Mouse (Mus musculus) midbrain, embryonic 14.5 days (tissue): Measurements from ENCODE around the gene Mex3b. TPM values are rescaled to one million over a fixed set of nuclear protein-coding genes. Genes with fewer than 3 reads are reported as not detected.
A peak's percentile ranks its signal among the peaks of the same experiment; 100 is the strongest.

Source experiments
- ATAC-seq: fragments of 200-750 bp; cut with Nextera tagmentation; 2 replicates; pipeline ENCODE4 v1.8.0; 2017; ENCODE audit warnings: moderate number of reproducible peaks, moderate library complexity; ENCODE audit not compliant: low FRiP score, low TSS enrichment
- DNase-seq: peaks from one replicate; pipeline ENCODE4 v3.0.0-alpha.2; 2015
- H3K27ac ChIP-seq: fragments of 300-500 bp; sonication (generic); replicated peaks from 2 replicates; pipeline ENCODE4 v1.5.1; 2014; ENCODE audit warnings: mild to moderate bottlenecking, low read depth, low read length, moderate library complexity
- H3K27me3 ChIP-seq: fragments of 300-500 bp; sonication (generic); 2 replicates; pipeline ENCODE4 v1.6.1; 2014; ENCODE audit warnings: low read length, control low read depth, mixed read lengths; ENCODE audit not compliant: control insufficient read depth, insufficient read depth
- H3K36me3 ChIP-seq: fragments of 300-500 bp; sonication (generic); 2 replicates; pipeline ENCODE4 v1.6.1; 2014; ENCODE audit warnings: low read length, control low read depth; ENCODE audit not compliant: control insufficient read depth, insufficient read depth
- H3K4me1 ChIP-seq: fragments of 300-500 bp; sonication (generic); 2 replicates; pipeline ENCODE4 v1.6.1; 2014; ENCODE audit warnings: mild to moderate bottlenecking, antibody characterized with exemption, low read length, control low read depth; ENCODE audit not compliant: control insufficient read depth, insufficient read depth
- H3K4me2 ChIP-seq: fragments of 300-500 bp; sonication (generic); 2 replicates; pipeline ENCODE4 v1.6.1; 2014; ENCODE audit warnings: mild to moderate bottlenecking, low read length, moderate library complexity
- H3K4me3 ChIP-seq: fragments of 300-500 bp; sonication (generic); replicated peaks from 2 replicates; pipeline ENCODE4 v1.5.1; 2014; ENCODE audit warnings: low read depth, low read length
- H3K9ac ChIP-seq: fragments of 300-500 bp; sonication (generic); replicated peaks from 2 replicates; pipeline ENCODE4 v1.6.1; 2014; ENCODE audit warnings: mild to moderate bottlenecking, low read length, moderate library complexity
- H3K9me3 ChIP-seq: fragments of 300-500 bp; sonication (generic); 2 replicates; pipeline ENCODE4 v1.6.1; 2016; ENCODE audit warnings: low read length, control low read depth, mixed read lengths; ENCODE audit not compliant: control insufficient read depth
- WGBS: fragments of 180-500 bp; shearing (Covaris S2); extraction: QIAGEN DNeasy Blood & Tissue Kit; methylation state at CpG from one replicate; pipeline ENCODE4 v1.1.7; 2014; 5-methylcytosine and 5-hydroxymethylcytosine counted together
- polyA plus RNA-seq: library from polyadenylated mRNA; unstranded; fragments of >200 nt; fragmentation: Nextera tagmentation; extraction: Ambion mirVana; gene quantifications from 2 replicates; pipeline ENCODE4 v1.2.1, GENCODE M21; 2014

The Mex3b gene
- polyA plus RNA-seq, 1 experiment from 2014 or later, result 51.8 TPM

DNA sequence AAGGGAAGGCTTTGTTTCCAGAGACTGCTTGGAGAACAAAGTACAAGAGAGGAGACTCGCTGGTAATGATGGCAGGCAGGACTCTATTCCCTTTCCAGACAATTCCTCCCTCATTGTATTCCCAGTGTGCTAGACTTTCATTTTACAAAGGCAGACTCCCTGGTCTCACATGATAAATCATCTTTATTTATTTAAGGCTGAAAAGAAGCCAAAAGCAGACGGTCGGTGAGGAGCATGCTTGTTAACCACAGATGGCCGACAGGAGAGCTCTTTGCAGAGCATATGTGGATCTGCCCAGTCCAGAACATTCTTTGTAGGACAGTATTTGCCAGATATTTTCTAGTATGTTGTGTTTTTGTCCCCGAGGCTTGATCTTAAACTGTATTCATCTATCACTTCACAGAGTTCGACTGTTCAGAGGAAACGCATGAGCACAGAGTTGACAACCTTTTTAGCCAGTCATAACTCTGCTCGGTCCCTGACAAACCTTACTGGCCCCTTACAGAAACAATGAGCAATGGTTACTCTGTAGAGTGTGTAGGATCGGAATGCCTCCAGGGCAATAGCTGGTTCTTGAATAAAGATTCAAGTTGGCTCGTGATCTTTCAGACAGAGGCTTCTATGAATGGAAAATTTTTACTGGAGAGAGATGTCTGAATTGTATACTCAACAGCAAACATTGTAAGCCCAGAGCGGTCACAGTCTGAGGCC lies 28.0 kb upstream of the Mex3b start:
- Histone ChIP-seq H3K27me3 (no peaks in the 10 kb centered on the region), H3K27ac (no peak overlapping the region), H3K4me3 (no peak overlapping the region), H3K36me3 (no peaks in the 10 kb centered on the region), H3K4me2 (no peak overlapping the region), H3K4me1 (no peaks in the 10 kb centered on the region), H3K9ac (no peak overlapping the region), H3K9me3 (no peaks in the 10 kb centered on the region)
- ATAC-seq (no peak), DNase-seq (no peak)
- WGBS, result 69% methylated on average over 11 of the region's 11 CpGs

DNA sequence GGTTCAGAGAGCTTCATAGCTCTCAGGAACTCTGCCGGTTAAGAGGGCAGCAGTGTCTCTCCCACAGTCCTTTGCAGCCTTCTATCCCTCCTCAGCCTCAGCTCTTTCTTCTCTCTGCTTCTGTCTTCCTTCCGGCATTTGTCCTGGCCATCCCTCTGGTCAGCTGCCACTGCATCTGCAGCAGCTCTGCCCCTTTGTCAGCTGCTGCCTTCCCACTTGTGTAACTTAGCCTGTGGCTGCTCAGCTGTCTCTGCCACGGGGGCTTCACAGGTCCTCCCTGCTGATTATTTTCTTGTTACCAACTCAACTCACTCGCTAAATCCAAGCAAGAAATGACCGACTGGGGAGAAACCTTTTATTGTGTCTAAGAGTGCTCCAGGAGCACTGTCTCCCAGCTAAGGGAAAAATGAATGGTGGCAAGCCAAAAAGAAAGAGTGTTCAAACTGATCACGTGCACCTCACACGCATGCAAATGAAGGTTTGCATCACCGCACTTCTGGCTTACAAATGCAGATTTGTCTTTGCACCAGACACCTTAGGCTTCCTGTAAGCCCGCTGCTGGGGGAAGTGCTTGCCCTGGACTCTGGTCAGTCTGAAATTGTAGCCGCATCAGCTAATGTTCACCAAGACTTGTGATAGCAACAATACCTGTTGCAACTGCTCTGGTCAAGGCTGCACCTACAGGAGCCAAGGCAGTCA lies 24.8 kb upstream of the Mex3b start:
- Histone ChIP-seq H3K9ac (no peak overlapping the region), H3K27ac (no peak overlapping the region), H3K4me1 (no peaks in the 10 kb centered on the region), H3K36me3 (no peaks in the 10 kb centered on the region), H3K4me3 (no peak overlapping the region), H3K4me2 (peak overlapping the region; percentile 16), H3K27me3 (no peaks in the 10 kb centered on the region), H3K9me3 (no peaks in the 10 kb centered on the region)
- WGBS, result 26% methylated on average over 10 of the region's 10 CpGs
- DNase-seq (peak; percentile 23), ATAC-seq (no peak)

- H3K4me1 ChIP-seq, result peaks cover 6% of the 10 kb centered on the region; the same call in 1 of the 2 replicates
- 92% methylated on average over 3 of the region's 3 CpGs for WGBS
- no peak for ATAC-seq
- no peaks in the 10 kb centered on the region for H3K9me3 ChIP-seq
- H3K4me2 ChIP-seq, result no peak overlapping the region
- no peak overlapping the region for H3K9ac ChIP-seq
- H3K27ac ChIP-seq, result no peak overlapping the region
- H3K36me3 ChIP-seq, result no peaks in the 10 kb centered on the region
- no peak overlapping the region for H3K4me3 ChIP-seq
- no peaks in the 10 kb centered on the region for H3K27me3 ChIP-seq
- no peak for DNase-seq
Observed at GRCm38 (mm10) chr7:82850756-82851155, 16.4 kb upstream of the Mex3b start.

GRCm38 (mm10) chr7:82851670-82852069 lies 15.5 kb upstream of the Mex3b start:
- Histone ChIP-seq H3K4me1 (peaks cover 6% of the 10 kb centered on the region; the same call in 1 of the 2 replicates), H3K4me2 (no peak overlapping the region), H3K9me3 (no peaks in the 10 kb centered on the region), H3K9ac (no peak overlapping the region), H3K27ac (no peak overlapping the region), H3K36me3 (no peaks in the 10 kb centered on the region), H3K4me3 (no peak overlapping the region), H3K27me3 (no peaks in the 10 kb centered on the region)
- 93% methylated on average over 4 of the region's 4 CpGs for WGBS
- DNase-seq (no peak), ATAC-seq (no peak)

DNA sequence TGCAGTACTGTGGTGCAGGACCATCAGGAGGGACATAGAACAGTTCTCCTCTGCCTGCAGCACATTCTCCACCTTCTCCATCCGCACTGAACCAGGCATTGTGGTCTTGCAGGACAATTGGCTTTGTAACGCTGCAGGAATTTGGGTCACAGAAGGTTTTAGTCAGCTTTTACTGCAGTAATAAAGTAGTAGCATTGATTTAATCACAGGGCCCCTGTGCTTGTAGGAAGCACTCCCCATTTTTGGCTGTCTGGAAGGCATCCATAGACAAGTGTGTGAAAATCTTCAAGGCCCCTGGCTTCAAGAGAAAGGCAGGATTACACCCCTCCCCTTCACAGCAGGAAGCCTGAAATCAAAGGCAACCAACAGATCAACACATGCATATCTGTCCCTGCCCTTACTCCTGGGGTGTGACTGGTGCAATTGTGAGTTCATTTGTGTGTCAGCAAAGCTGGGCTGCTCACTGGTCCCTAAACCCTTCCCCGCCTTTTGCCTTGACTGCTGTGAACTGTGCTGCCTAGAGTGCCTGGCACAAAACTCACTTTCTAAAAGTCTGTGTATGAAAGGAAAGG lies 12.9 kb upstream of the Mex3b start:
- ATAC-seq (no peak), DNase-seq (peak; percentile 21)
- no peak overlapping the region for H3K27ac ChIP-seq
- H3K4me1 ChIP-seq, result peaks cover 6% of the 10 kb centered on the region; the same call in 1 of the 2 replicates
- no peaks in the 10 kb centered on the region for H3K36me3 ChIP-seq
- H3K4me2 ChIP-seq, result no peak overlapping the region
- H3K9me3 ChIP-seq, result no peaks in the 10 kb centered on the region
- no peaks in the 10 kb centered on the region for H3K27me3 ChIP-seq
- H3K9ac ChIP-seq, result no peak overlapping the region
- H3K4me3 ChIP-seq, result no peak overlapping the region
- WGBS, result 5% methylated on average over 3 of the region's 3 CpGs

DNA sequence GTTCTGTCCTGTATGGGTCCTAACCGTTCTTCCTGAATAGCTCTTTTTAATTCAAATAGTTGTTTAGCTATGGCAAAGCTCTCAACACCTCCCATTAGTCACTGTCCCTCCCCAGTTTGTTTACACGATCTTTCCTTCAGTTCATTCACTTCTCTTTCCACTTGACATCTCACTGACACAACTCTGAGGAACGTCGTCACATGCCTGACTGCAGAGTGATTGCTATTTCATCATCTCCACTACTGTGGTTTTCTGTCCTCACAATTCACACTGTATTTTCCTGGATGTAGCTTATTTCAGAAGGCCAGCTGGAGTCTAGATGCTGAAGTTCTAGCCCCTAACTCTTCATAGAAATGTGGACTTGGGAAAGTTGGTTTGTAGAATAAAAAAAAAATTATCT lies 8.5 kb upstream of the Mex3b start:
- Histone ChIP-seq H3K4me3 (no peak overlapping the region), H3K9me3 (no peaks in the 10 kb centered on the region), H3K27ac (no peak overlapping the region), H3K9ac (no peak overlapping the region), H3K27me3 (no peaks in the 10 kb centered on the region), H3K36me3 (no peaks in the 10 kb centered on the region), H3K4me2 (no peak overlapping the region), H3K4me1 (peaks cover 9% of the 10 kb centered on the region; the same call in 1 of the 2 replicates)
- ATAC-seq (no peak), DNase-seq (no peak)
- WGBS, result 72% methylated on average over 4 of the region's 4 CpGs

DNA sequence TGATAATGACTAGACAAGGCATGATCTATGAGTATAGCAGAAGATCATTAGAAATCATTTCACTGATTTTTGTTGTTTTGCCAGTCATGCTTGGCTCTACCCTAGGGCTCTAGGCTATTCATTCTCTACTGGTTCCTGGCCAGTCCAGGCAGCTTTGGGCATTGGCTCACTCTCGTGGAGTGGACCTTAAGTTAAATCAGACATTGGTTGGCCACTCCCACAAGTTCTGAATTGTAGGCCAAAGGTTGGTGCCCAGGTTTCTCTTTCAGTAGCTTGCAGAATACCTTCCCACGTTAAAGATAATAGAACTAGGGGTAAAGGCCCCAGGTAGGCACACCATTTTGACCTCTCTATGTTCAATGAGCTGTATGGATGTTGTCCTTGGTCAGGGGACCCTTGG lies 6.5 kb upstream of the Mex3b start:
- Histone ChIP-seq H3K4me3 (no peak overlapping the region), H3K27me3 (no peaks in the 10 kb centered on the region), H3K36me3 (no peaks in the 10 kb centered on the region), H3K4me1 (peaks cover 16% of the 10 kb centered on the region), H3K27ac (no peak overlapping the region), H3K9me3 (no peaks in the 10 kb centered on the region), H3K9ac (no peak overlapping the region), H3K4me2 (no peak overlapping the region)
- 83% methylated on average over 2 of the region's 2 CpGs for WGBS
- DNase-seq (no peak), ATAC-seq (no peak)

- peaks cover 16% of the 10 kb centered on the region for H3K4me1 ChIP-seq
- H3K36me3 ChIP-seq, result no peaks in the 10 kb centered on the region
- no peaks in the 10 kb centered on the region for H3K27me3 ChIP-seq
- WGBS, result 31% methylated on average over 6 of the region's 6 CpGs
- peak; percentile 50 for DNase-seq
- peak overlapping the region; percentile 100 for H3K27ac ChIP-seq
- H3K9me3 ChIP-seq, result no peaks in the 10 kb centered on the region
- ATAC-seq, result no peak
- H3K4me3 ChIP-seq, result no peak overlapping the region
- peak overlapping the region; percentile 30 for H3K9ac ChIP-seq
- 0 out of 2 replicates have a peak overlapping the region, but pooled peaks have one; percentile 0 for H3K4me2 ChIP-seq
Observed at GRCm38 (mm10) chr7:82863341-82863740, 3.8 kb upstream of the Mex3b start.
